Mouse (Mus musculus) megakaryocyte, embryonic 14.5 days (primary cell): ENCODE results near the gene Dio1. TPM values are rescaled to one million over a fixed set of nuclear protein-coding genes. Genes with fewer than 3 reads are reported as not detected.

Experiments
- H3K27me3 ChIP-seq: replicated peaks from 2 replicates; pipeline ENCODE3; 2012; ENCODE audit warnings: inconsistent platforms
- H3K36me3 ChIP-seq: replicated peaks from 2 replicates; pipeline ENCODE3; 2012; ENCODE audit warnings: low read length, inconsistent platforms, mixed read lengths
- H3K4me1 ChIP-seq: 2 replicates; pipeline ENCODE4 v1.6.1; 2012; ENCODE audit warnings: inconsistent platforms
- H3K4me3 ChIP-seq: replicated peaks from 2 replicates; pipeline ENCODE3; 2012; ENCODE audit warnings: moderate library complexity, mild to moderate bottlenecking, inconsistent platforms
- H3K9me3 ChIP-seq: 2 replicates; pipeline ENCODE4 v1.6.1; 2012; ENCODE audit warnings: inconsistent platforms
- FLI1 ChIP-seq: IDR thresholded peaks from 2 replicates; pipeline ENCODE4 v1.6.1; 2012; ENCODE audit warnings: low read length, inconsistent platforms, mixed read lengths
- GATA1 ChIP-seq: IDR thresholded peaks from 3 replicates; pipeline ENCODE4 v1.6.1; 2012; ENCODE audit warnings: mixed read lengths, low read length, inconsistent platforms, borderline replicate concordance
- polyA plus RNA-seq: library from polyadenylated mRNA; stranded (reverse); fragments of >175 nt; gene quantifications from 2 replicates; pipeline ENCODE4 v1.2.3, GENCODE M21; 2012; ENCODE audit warnings: low replicate concordance; ENCODE audit not compliant: insufficient read depth

Dio1 gene
- polyA plus RNA-seq, 1 experiment, result not detected

GRCm38 (mm10) chr4:107337455-107337854 lies 30.5 kb upstream of the Dio1 start:
- Histone ChIP-seq H3K36me3 (peaks cover 76% of the 10 kb centered on the region), H3K4me3 (no peak overlapping the region), H3K9me3 (peaks cover 3% of the 10 kb centered on the region; the same call in 1 of the 2 replicates), H3K27me3 (no peaks in the 10 kb centered on the region), H3K4me1 (peaks cover 4% of the 10 kb centered on the region; the same call in 1 of the 2 replicates)
- TF ChIP-seq GATA1 (no peak), FLI1 (no peak)

DNA sequence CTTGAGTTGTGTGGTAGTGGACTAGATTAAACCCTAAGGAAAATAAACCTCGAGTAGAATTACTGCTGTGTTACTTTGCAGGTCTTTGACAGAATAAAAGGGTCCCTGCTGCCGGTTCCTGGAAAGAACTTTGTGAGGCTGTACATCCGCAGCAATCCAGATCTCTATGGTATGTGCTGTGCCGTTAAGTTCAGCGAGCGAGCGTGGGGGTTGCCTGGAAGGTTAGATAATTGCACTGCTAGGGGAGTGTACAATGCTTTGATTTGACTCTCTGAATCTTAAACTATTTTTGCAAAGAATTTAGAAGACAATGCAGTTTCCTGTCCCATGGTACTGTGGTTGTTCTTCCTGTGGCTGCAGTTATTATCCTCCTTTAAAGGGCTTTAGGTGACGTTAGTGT lies 29.4 kb upstream of the Dio1 start:
- no peaks in the 10 kb centered on the region for H3K27me3 ChIP-seq
- H3K4me1 ChIP-seq, result peaks cover 4% of the 10 kb centered on the region; the same call in 1 of the 2 replicates
- no peak overlapping the region for H3K4me3 ChIP-seq
- H3K36me3 ChIP-seq, result peaks cover 69% of the 10 kb centered on the region
- H3K9me3 ChIP-seq, result peaks cover 3% of the 10 kb centered on the region; the same call in 1 of the 2 replicates
- TF ChIP-seq GATA1, result no peak
- TF ChIP-seq FLI1, result no peak

DNA sequence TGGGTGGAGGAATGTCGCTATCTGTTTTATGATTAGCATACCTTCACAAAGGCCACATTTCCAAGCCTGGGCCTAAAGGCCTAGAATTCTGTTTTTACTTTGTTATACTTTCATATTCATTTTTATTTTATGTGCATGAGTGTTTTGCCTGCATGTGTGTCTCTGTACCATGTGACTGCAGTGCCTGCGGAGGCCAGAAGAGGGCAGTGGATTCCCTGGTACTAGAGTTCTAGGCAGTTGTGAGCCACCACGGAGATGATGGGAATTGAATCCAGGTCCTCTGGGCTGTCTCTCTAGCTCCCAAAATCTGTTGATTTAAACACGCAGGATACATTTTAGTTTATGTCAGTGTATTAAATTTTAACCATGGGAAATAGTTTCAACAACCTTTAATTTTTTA lies 26.5 kb upstream of the Dio1 start:
- peaks cover 66% of the 10 kb centered on the region for H3K36me3 ChIP-seq
- no peaks in the 10 kb centered on the region for H3K27me3 ChIP-seq
- H3K4me1 ChIP-seq, result peaks cover 4% of the 10 kb centered on the region; the same call in 1 of the 2 replicates
- peaks cover 3% of the 10 kb centered on the region; the same call in 1 of the 2 replicates for H3K9me3 ChIP-seq
- TF ChIP-seq GATA1 (no peak), FLI1 (no peak)
- H3K4me3 ChIP-seq, result no peak overlapping the region

GRCm38 (mm10) chr4:107328530-107328929 lies 21.6 kb upstream of the Dio1 start:
- no peak for TF ChIP-seq FLI1
- TF ChIP-seq GATA1, result no peak
- H3K4me3 ChIP-seq, result no peak overlapping the region
- peaks cover 60% of the 10 kb centered on the region for H3K36me3 ChIP-seq
- no peaks in the 10 kb centered on the region for H3K27me3 ChIP-seq
- 0 out of 2 replicates have a peak, but pooled peaks cover 4% of the 10 kb centered on the region for H3K4me1 ChIP-seq
- H3K9me3 ChIP-seq, result peaks cover 2% of the 10 kb centered on the region; the same call in 1 of the 2 replicates

GRCm38 (mm10) chr4:107323113-107323512 lies 16.1 kb upstream of the Dio1 start:
- peaks cover 88% of the 10 kb centered on the region for H3K36me3 ChIP-seq

GRCm38 (mm10) chr4:107321041-107321440 lies 14.1 kb upstream of the Dio1 start:
- Histone ChIP-seq H3K36me3 (peaks cover 96% of the 10 kb centered on the region), H3K4me1 (peaks cover 11% of the 10 kb centered on the region; the same call in 1 of the 2 replicates), H3K27me3 (no peaks in the 10 kb centered on the region), H3K9me3 (no peaks in the 10 kb centered on the region), H3K4me3 (no peak overlapping the region)
- TF ChIP-seq GATA1, result no peak
- TF ChIP-seq FLI1, result no peak

More at GRCm38 (mm10) chr4:107323113-107323512, 16.1 kb upstream of the Dio1 start:
- H3K4me1 ChIP-seq, result 0 out of 2 replicates have a peak, but pooled peaks cover 4% of the 10 kb centered on the region
- no peaks in the 10 kb centered on the region for H3K27me3 ChIP-seq
- H3K9me3 ChIP-seq, result no peaks in the 10 kb centered on the region
- H3K4me3 ChIP-seq, result no peak overlapping the region
- TF ChIP-seq FLI1, result no peak
- TF ChIP-seq GATA1, result no peak

GRCm38 (mm10) chr4:107318646-107319045 lies 11.7 kb upstream of the Dio1 start:
- TF ChIP-seq FLI1 (no peak), GATA1 (no peak)
- no peak overlapping the region for H3K4me3 ChIP-seq
- no peaks in the 10 kb centered on the region for H3K9me3 ChIP-seq
- peaks cover 82% of the 10 kb centered on the region for H3K36me3 ChIP-seq
- peaks cover 21% of the 10 kb centered on the region for H3K4me1 ChIP-seq
- H3K27me3 ChIP-seq, result no peaks in the 10 kb centered on the region

DNA sequence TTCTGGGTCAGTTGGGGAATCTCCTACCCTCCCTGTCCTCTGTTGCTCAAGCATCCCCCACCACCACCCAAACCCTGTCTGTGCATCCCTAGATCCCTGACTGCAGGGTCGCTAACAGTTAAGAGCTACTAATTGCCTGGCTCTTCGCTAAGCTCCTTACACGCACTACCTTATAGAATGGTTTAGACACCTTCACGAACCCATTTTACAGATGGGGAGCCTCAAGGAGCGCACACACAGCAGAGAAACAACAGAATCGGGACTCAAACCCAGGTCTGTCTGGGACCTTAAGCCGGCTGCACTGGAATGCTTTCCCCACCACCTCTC lies 7.5 kb upstream of the Dio1 start:
- peaks cover 40% of the 10 kb centered on the region for H3K36me3 ChIP-seq
- H3K4me3 ChIP-seq, result peak overlapping the region; percentile 97
- H3K27me3 ChIP-seq, result peaks cover 3% of the 10 kb centered on the region
- H3K9me3 ChIP-seq, result peaks cover 6% of the 10 kb centered on the region
- H3K4me1 ChIP-seq, result peaks cover 30% of the 10 kb centered on the region
- TF ChIP-seq GATA1 (no peak), FLI1 (no peak)

GRCm38 (mm10) chr4:107313690-107314478 lies 6.9 kb upstream of the Dio1 start, which contains the start of gene Yipf1:
Yipf1 (plus strand) TSS chr4:107314363.
- H3K4me1 ChIP-seq, result peaks cover 30% of the 10 kb centered on the region
- peak within 1 kb of the TSS; percentile 97 for H3K4me3 ChIP-seq
- peaks cover 6% of the 10 kb centered on the region for H3K9me3 ChIP-seq
- H3K36me3 ChIP-seq, result peaks cover 34% of the 10 kb centered on the region
- H3K27me3 ChIP-seq, result peaks cover 3% of the 10 kb centered on the region
- TF ChIP-seq FLI1 (no peak), GATA1 (no peak)

DNA sequence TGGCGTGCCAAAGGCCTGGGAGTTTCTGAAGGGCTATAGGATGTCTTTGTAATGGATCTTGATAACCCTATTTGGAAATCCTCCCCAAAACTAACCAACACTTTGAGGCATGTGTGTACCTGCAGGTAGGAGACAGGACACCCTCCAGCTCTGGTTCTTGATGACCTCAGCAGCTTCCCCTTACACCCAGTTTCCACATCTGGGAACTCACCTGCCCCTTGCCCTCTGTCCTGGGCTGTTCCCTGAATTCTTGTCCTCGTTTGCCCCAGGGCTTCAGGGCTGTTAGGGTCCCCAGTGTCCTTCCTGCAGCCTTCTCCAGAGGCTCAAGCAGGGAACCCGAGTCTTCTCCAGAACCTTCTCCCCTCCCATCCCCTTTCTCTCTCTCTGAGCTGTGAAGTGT lies 3.4 kb downstream of the Dio1 start:
- H3K4me3 ChIP-seq, result no peak overlapping the region
- no peak for TF ChIP-seq FLI1
- TF ChIP-seq GATA1, result no peak
- H3K4me1 ChIP-seq, result peaks cover 50% of the 10 kb centered on the region
- H3K27me3 ChIP-seq, result peaks cover 70% of the 10 kb centered on the region
- H3K36me3 ChIP-seq, result no peaks in the 10 kb centered on the region
- H3K9me3 ChIP-seq, result no peaks in the 10 kb centered on the region
